Mouse (Mus musculus): ENCODE results near the gene Atg14.

DNA sequence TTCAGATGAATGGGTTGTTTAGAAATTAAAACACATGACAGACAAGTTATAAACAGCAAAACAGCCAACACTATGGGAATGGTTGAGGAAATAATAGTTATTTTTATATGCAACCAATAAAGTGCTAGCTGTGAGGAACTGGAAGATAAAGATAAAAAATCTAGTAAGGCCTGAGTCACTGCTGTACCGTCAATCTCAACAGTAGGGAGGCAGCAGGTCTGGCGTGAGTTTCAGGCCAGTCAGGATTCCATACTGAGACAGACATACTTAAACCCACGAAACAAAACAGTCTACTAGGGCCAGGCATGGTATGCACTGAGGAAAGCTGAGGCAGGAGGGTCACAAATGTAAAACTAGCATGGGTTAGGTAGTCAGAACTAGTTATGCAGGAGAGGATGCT is 42.2 kb downstream of the Atg14 start:
- TF ChIP-seq POLR2AphosphoS2 (IDR thresholded peaks at IDR 0.05; ENCODE audit: insufficient read length, low read depth) (no peak), POLR2A (IDR thresholded peaks at IDR 0.05; ENCODE audit: insufficient read length, low read depth) (no peak), E2F4 (IDR thresholded peaks at IDR 0.05; ENCODE audit: insufficient read depth) (no peak), MYOG (IDR thresholded peaks at IDR 0.05; ENCODE audit: control insufficient read depth in 1 of 3, insufficient read depth in 1 of 3, insufficient read length in 2 of 3, low read depth in 2 of 3) (no peak), USF1 (IDR thresholded peaks at IDR 0.05; ENCODE audit: low read depth) (no peak)

Data from myocyte (in vitro differentiated cells).